Mouse (Mus musculus): Measurements from ENCODE around the gene Gm4340. TPM values are rescaled to one million over a fixed set of nuclear protein-coding genes. Genes with fewer than 3 reads are reported as not detected.

The Gm4340 gene
- total and polyA plus RNA-seq, 2 experiments from 2014 or later, result not detected

GRCm38 (mm10) chr10:104210268-104210990 lies 16.6 kb downstream of the Gm4340 start:
- Histone ChIP-seq H3K27ac (ENCODE audit: low read depth, low read length) (no peak overlapping the region), H3K4me3 (ENCODE audit: low read depth, low read length) (no peak overlapping the region), H3K4me1 (ENCODE audit: insufficient read depth) (no peaks in the 10 kb centered on the region), H3K9ac (no peak overlapping the region), H3K4me2 (ENCODE audit: low read depth) (no peak overlapping the region), H3K36me3 (ENCODE audit: insufficient read depth) (no peaks in the 10 kb centered on the region), H3K9me3 (ENCODE audit: low read length) (no peaks in the 10 kb centered on the region), H3K27me3 (ENCODE audit: insufficient read depth, low read length) (no peaks in the 10 kb centered on the region)
- no peak for TF ChIP-seq CTCF (IDR thresholded peaks at IDR 0.05; ENCODE audit: low read depth)
- DNase-seq (peak; percentile 57), ATAC-seq (peak; percentile 75)
- WGBS, result 49% methylated on average over 3 of the region's 3 CpGs

GRCm38 (mm10) chr10:104214527-104214926 lies 20.7 kb downstream of the Gm4340 start:
- H3K4me2 ChIP-seq (ENCODE audit: low read depth), result no peak overlapping the region
- ATAC-seq (no peak), DNase-seq (no peak)
- no peak overlapping the region for H3K4me3 ChIP-seq (ENCODE audit: low read depth, low read length)
- no peaks in the 10 kb centered on the region for H3K4me1 ChIP-seq (ENCODE audit: insufficient read depth)
- WGBS, result 86% methylated on average over 5 of the region's 5 CpGs
- no peaks in the 10 kb centered on the region for H3K9me3 ChIP-seq (ENCODE audit: low read length)
- no peaks in the 10 kb centered on the region for H3K36me3 ChIP-seq (ENCODE audit: insufficient read depth)
- no peak overlapping the region for H3K27ac ChIP-seq (ENCODE audit: low read depth, low read length)
- TF ChIP-seq CTCF (IDR thresholded peaks at IDR 0.05; ENCODE audit: low read depth), result no peak
- no peak overlapping the region for H3K9ac ChIP-seq
- H3K27me3 ChIP-seq (ENCODE audit: insufficient read depth, low read length), result no peaks in the 10 kb centered on the region

DNA sequence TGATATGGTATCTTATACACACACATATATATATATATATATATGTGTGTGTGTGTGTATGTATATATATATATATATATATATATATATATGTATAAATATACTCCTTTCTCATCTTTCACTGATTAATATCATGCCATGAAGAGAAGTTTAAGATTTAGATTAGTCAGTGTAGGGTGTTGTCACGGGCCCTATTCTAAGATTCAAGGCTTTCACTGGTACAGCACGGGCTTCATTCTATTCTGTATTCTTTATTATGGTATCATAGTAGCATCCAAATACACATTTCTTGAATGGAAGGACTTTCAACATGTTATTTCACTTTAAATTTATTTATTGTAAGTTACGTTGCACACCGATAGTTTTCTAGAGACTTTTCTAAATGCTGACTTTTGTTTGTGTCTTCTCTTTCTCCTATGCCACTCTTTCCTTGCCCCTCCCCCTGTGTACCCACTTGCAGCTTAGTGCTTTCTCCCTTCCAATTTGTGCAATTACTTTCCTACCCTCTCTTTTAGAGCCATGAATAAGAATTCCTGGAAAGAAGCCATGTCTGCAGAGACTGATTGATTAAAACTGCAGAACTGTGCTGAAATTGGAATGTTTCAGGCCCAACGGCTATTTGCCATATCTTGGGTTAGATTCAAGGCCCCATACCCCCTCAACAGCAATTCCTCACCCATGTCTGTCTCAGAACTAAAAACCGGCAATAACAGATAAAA lies 26.6 kb downstream of the Gm4340 start:
- Histone ChIP-seq H3K4me1 (ENCODE audit: insufficient read depth) (no peaks in the 10 kb centered on the region), H3K27me3 (ENCODE audit: insufficient read depth, low read length) (no peaks in the 10 kb centered on the region), H3K4me3 (ENCODE audit: low read depth, low read length) (no peak overlapping the region), H3K9ac (no peak overlapping the region), H3K36me3 (ENCODE audit: insufficient read depth) (no peaks in the 10 kb centered on the region), H3K9me3 (ENCODE audit: low read length) (no peaks in the 10 kb centered on the region), H3K27ac (ENCODE audit: low read depth, low read length) (no peak overlapping the region), H3K4me2 (ENCODE audit: low read depth) (no peak overlapping the region)
- TF ChIP-seq CTCF (IDR thresholded peaks at IDR 0.05; ENCODE audit: low read depth), result no peak
- DNase-seq (peak; percentile 11), ATAC-seq (peak; percentile 32; the same call in 1 of the 2 replicates)
- WGBS, result 46% methylated on average over 6 of the region's 6 CpGs

Other genes with a start within 250 kb of the Gm4340 start
- not detected in 2 replicates for gene Gm21293, start 51.1 kb upstream of the Gm4340 start, total RNA-seq (2014; rRNA removed)
- gene Gm21293, start 51.1 kb upstream of the Gm4340 start, polyA plus RNA-seq (2015; fragmentation: Nextera tagmentation; extraction: Ambion mirVana), result not detected in 2 replicates
- not detected in 2 replicates for gene Gm6763, start 42.5 kb upstream of the Gm4340 start, total RNA-seq (2014; rRNA removed)
- gene Gm6763, start 42.5 kb upstream of the Gm4340 start, polyA plus RNA-seq (2015; fragmentation: Nextera tagmentation; extraction: Ambion mirVana), result not detected in 2 replicates
- gene Gm8764, start 34.0 kb upstream of the Gm4340 start, total RNA-seq (2014; rRNA removed), result not detected in 2 replicates
- gene Gm8764, start 34.0 kb upstream of the Gm4340 start, polyA plus RNA-seq (2015; fragmentation: Nextera tagmentation; extraction: Ambion mirVana), result not detected in 2 replicates
- gene Gm21304, start 25.5 kb upstream of the Gm4340 start, total RNA-seq (2014; rRNA removed), result not detected in 2 replicates
- not detected in 2 replicates for gene Gm21304, start 25.5 kb upstream of the Gm4340 start, polyA plus RNA-seq (2015; fragmentation: Nextera tagmentation; extraction: Ambion mirVana)
- gene Gm21312, start 17.0 kb upstream of the Gm4340 start, total RNA-seq (2014; rRNA removed), result not detected in 2 replicates
- gene Gm21312, start 17.0 kb upstream of the Gm4340 start, polyA plus RNA-seq (2015; fragmentation: Nextera tagmentation; extraction: Ambion mirVana), result not detected in 2 replicates
- gene Gm20765, start 8.5 kb upstream of the Gm4340 start, total RNA-seq (2014; rRNA removed), result not detected in 2 replicates
- not detected in 2 replicates for gene Gm20765, start 8.5 kb upstream of the Gm4340 start, polyA plus RNA-seq (2015; fragmentation: Nextera tagmentation; extraction: Ambion mirVana)

Data from forebrain, postnatal 0 days (tissue).